Mouse (Mus musculus) olfactory bulb, adult 2 months (tissue): ENCODE results near the gene Erc2.

Source experiments
- CTCF ChIP-seq: fragments of 200-500 bp; IDR thresholded peaks from 2 replicates; pipeline ENCODE4 v1.5.1; 2012; ENCODE audit warnings: low read depth, mild to moderate bottlenecking, low read length, moderate library complexity; ENCODE audit not compliant: insufficient read depth
- POLR2A ChIP-seq: fragments of 200-500 bp; IDR thresholded peaks from 2 replicates; pipeline ENCODE4 v1.6.1; 2012; ENCODE audit warnings: mild to moderate bottlenecking, low read depth, low read length, moderate library complexity; ENCODE audit not compliant: insufficient read depth

- TF ChIP-seq CTCF (no peak), POLR2A (no peak)
Measured at GRCm38 (mm10) chr14:27682368-27683052, 60.3 kb downstream of the Erc2 start.
